Mouse (Mus musculus) adrenal gland, postnatal 10 days (tissue): ENCODE data around the gene Tspyl4. TPM values are rescaled to one million over a fixed set of nuclear protein-coding genes. Genes with fewer than 3 reads are reported as not detected.

Experiments
- DNase-seq: peaks from one replicate; pipeline ENCODE4 v3.0.0; 2021; ENCODE audit warnings: mixed read lengths
- total RNA-seq, 2 experiments: library from RNA; stranded (reverse); gene quantifications; 2 replicates each; pipeline ENCODE4 v1.2.3; 2021

Tspyl4 gene
- total RNA-seq, 2 experiments from 2014 or later = 15.6 to 18.5 TPM

GRCm38 (mm10) chr10:34320809-34321208 lies 23.6 kb downstream of the Tspyl4 start:
- DNase-seq = no peak

GRCm38 (mm10) chr10:34326701-34327100 lies 29.5 kb downstream of the Tspyl4 start:
- DNase-seq = peak; percentile 9

GRCm38 (mm10) chr10:34327144-34327543 lies 29.9 kb downstream of the Tspyl4 start:
- no peak for DNase-seq

- DNase-seq = peak; percentile 49
Observed at GRCm38 (mm10) chr10:34328310-34328709, 31.1 kb downstream of the Tspyl4 start.

- no peak for DNase-seq
Observed at GRCm38 (mm10) chr10:34341014-34341413, 43.8 kb downstream of the Tspyl4 start.

- no peak for DNase-seq
Observed at GRCm38 (mm10) chr10:34341886-34342285, 44.6 kb downstream of the Tspyl4 start.

Other genes starting within 250 kb of the Tspyl4 start
- under 1 TPM; 0.27 to 0.39 TPM for gene Calhm5, start 200.9 kb upstream of the Tspyl4 start, total RNA-seq
- 1 to 10 TPM; 1.4 to 2.5 TPM for gene Calhm6, start 169.5 kb upstream of the Tspyl4 start, total RNA-seq
- gene Dse, start 89.7 kb upstream of the Tspyl4 start, total RNA-seq = 10 to 100 TPM; 13.1 to 13.9 TPM
- 10 to 100 TPM; 49.8 to 50.8 TPM for gene Tspyl1, start 15.3 kb upstream of the Tspyl4 start, total RNA-seq
- gene Col10a1, start 92.5 kb downstream of the Tspyl4 start, total RNA-seq = 1 to 10 TPM in 1 of 2 experiments, under 1 TPM in 1; 0.58 to 2.3 TPM
- gene Nt5dc1, start 121.1 kb downstream of the Tspyl4 start, total RNA-seq = 10 to 100 TPM; 16.3 to 21.1 TPM
- gene Frk, start 186.0 kb downstream of the Tspyl4 start, total RNA-seq = 10 to 100 TPM in 1 of 2 experiments, 1 to 10 TPM in 1; 6.6 to 10.5 TPM